ENCODE assay signal across 11 mouse cellular contexts in the genomic region with DNA sequence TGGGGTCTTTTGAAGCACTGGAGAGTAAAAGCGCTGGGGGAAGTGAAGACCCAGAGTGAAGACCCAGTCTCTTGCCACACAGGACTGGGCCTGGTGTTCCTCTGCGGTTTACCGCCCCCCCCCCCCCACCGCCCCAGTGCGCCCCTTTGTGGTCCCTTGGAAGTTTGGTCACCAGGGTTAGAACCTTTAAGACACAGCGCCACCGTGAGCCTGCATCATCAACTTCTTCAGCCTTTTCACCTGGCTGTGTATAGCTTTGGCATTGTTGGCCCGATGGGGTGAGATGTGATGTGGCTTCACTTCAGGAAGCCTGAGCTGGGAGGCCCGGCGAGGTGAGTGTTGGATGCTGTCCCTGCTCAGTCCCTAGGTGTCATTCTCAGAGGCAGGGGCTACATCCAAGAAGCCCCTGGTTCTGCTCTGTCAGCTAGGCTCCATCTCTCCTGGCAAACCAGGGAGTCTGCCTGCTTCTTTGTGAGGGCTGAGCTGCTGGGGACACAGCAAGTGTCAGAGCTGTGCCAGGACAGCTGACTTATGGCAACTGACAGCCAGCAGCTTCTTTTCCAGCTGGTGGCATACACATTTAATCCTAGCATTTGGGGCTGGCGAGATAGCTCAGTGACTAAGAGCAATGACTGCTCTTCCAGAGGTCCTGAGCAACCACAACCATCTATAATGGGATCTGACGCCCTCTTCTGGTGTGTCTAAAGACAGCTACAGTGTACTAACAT. TPM values are rescaled to one million over a fixed set of nuclear protein-coding genes. Genes with fewer than 3 reads are reported as not detected.
A peak's percentile ranks its signal among the peaks of the same experiment; 100 is the strongest.
DNase-seq lines count a peak whose midpoint lies in the region; ATAC-seq and TF ChIP-seq lines count a peak whose summit lies in the region.
"Had no signal": no experiment of that assay in that cellular context is flagged by ENCODE, and none has a peak within 500 bp of the region (broad histone marks: within the 10 kb centered on the region; RNA-seq: fewer than 3 reads in every experiment).

No protein-coding gene starts in this region.

- H3K27ac ChIP-seq in kidney, adult 2 months (ENCODE audit: insufficient read depth, low read depth, low read length) = no peak overlapping the region
- no peak overlapping the region for H3K27ac ChIP-seq in thymus, adult 2 months (ENCODE audit: control insufficient read depth, insufficient read depth, low read length)
- H3K27ac ChIP-seq: midbrain, embryonic 12.5 days had no signal

- peak; percentile 35; the same call in 1 of the 2 replicates for TF ChIP-seq CTCF in kidney, adult 2 months (conservative IDR thresholded peaks at IDR 0.05; ENCODE audit: insufficient read depth, insufficient read length, low read depth, low read length)
- TF ChIP-seq CTCF in thymus, adult 2 months (IDR thresholded peaks at IDR 0.05; ENCODE audit: borderline replicate concordance, control insufficient read depth, extremely low read depth, insufficient read depth, low read length, poor library complexity) = no peak

- H3K27me3 ChIP-seq in kidney, adult 2 months (replicated peaks; ENCODE audit: control insufficient read depth, insufficient read depth, low read length) = no peaks in the 10 kb centered on the region
- H3K27me3 ChIP-seq in thymus, adult 2 months (ENCODE audit: control insufficient read depth, insufficient read depth, low read length) = no peaks in the 10 kb centered on the region
- H3K27me3 ChIP-seq: midbrain, embryonic 12.5 days had no signal

- ATAC-seq in frontal cortex, adult (ENCODE audit: low TSS enrichment) = no peak

- no peaks in the 10 kb centered on the region; the same call in 1 of the 2 replicates for H3K36me3 ChIP-seq in kidney, adult 2 months (ENCODE audit: control insufficient read depth, insufficient read depth, low read length)
- no peaks in the 10 kb centered on the region for H3K36me3 ChIP-seq in thymus, adult 2 months (ENCODE audit: control insufficient read depth, insufficient read depth, low read length)
- H3K36me3 ChIP-seq: midbrain, embryonic 12.5 days had no signal

- H3K4me1 ChIP-seq in kidney, adult 2 months (ENCODE audit: control insufficient read depth, insufficient read depth, low read length) = no peaks in the 10 kb centered on the region
- peaks cover 6% of the 10 kb centered on the region for H3K4me1 ChIP-seq in thymus, adult 2 months (replicated peaks; ENCODE audit: control insufficient read depth, insufficient read depth, low read length)

- H3K4me3 ChIP-seq in kidney, adult 2 months (ENCODE audit: insufficient read depth, low read depth, low read length) = no peak overlapping the region
- no peak overlapping the region for H3K4me3 ChIP-seq in thymus, adult 2 months (ENCODE audit: control insufficient read depth, insufficient read depth, low read length)
- H3K4me3 ChIP-seq: midbrain, embryonic 12.5 days had no signal

- DNase-seq in kidney, adult 2 months = no peak
- DNase-seq in kidney, postnatal 4 days = no peak
- peak; percentile 44 for DNase-seq in thymus, adult 2 months
- no peak for DNase-seq in thymus, adult 18-20 months
- peak; percentile 35 for DNase-seq in lung, postnatal 36 days
- no peak for DNase-seq in urinary bladder, postnatal 4 days (ENCODE audit: low spot score in 2 of 2)
- DNase-seq: adrenal gland, postnatal 25 days; gastrocnemius, postnatal 10 days; kidney, adult 11 months had no signal

- TF ChIP-seq POLR2A in kidney, adult 2 months (IDR thresholded peaks at IDR 0.05; ENCODE audit: low read depth, low read length) = no peak
- TF ChIP-seq POLR2A in thymus, adult 2 months (IDR thresholded peaks at IDR 0.05; ENCODE audit: control insufficient read depth, extremely low read depth, insufficient read depth, low read length, poor library complexity) = no peak

- 43% methylated on average over 12 of the region's 12 CpGs for WGBS in kidney, adult 2 months
- WGBS in thymus, adult 2 months = 14% methylated on average over 12 of the region's 12 CpGs

RNA-seq across cellular contexts. Expression of gene Fxyd3, which starts 18.4 kb away (rescaled TPM):
- 4.8 and 5.1 TPM in 2 replicates for polyA plus RNA-seq in kidney, adult 2 months (2012; rRNA removed)
- polyA plus RNA-seq in thymus, adult 2 months (2012; rRNA removed) = 23.5 and 34.7 TPM in 2 replicates

RNA-seq across cellular contexts. Expression of gene Hpn, which starts 20.2 kb away (rescaled TPM):
- 626 and 739 TPM in 2 replicates for polyA plus RNA-seq in kidney, adult 2 months (2012; rRNA removed)
- 7.0 and 8.2 TPM in 2 replicates for polyA plus RNA-seq in thymus, adult 2 months (2012; rRNA removed)

RNA-seq across cellular contexts. Expression of gene Scn1b, which starts 31.9 kb away (rescaled TPM):
- 25.1 and 27.9 TPM in 2 replicates for polyA plus RNA-seq in kidney, adult 2 months (2012; rRNA removed)
- polyA plus RNA-seq in thymus, adult 2 months (2012; rRNA removed) = 18.7 and 21.2 TPM in 2 replicates

RNA-seq across cellular contexts. Expression of gene Lgi4, which starts 35.8 kb away (rescaled TPM):
- 0.99 and 2.2 TPM in 2 replicates for polyA plus RNA-seq in kidney, adult 2 months (2012; rRNA removed)
- 1.1 and 1.8 TPM in 2 replicates for polyA plus RNA-seq in thymus, adult 2 months (2012; rRNA removed)

RNA-seq across cellular contexts. Expression of gene Fxyd1, which starts 37.9 kb away (rescaled TPM):
- polyA plus RNA-seq in kidney, adult 2 months (2012; rRNA removed) = 107 and 119 TPM in 2 replicates
- polyA plus RNA-seq in thymus, adult 2 months (2012; rRNA removed) = 46.4 and 107 TPM in 2 replicates

Comparison
In these comparisons a context has a peak if more than half of its experiments do, and no peak if none do; other contexts are left out.
1. DNase-seq: peak in thymus, adult 2 months (single experiment) and lung, postnatal 36 days (single experiment); none in kidney, adult 2 months (single experiment), kidney, postnatal 4 days (0 of 2), thymus, adult 18-20 months (0 of 2) and urinary bladder, postnatal 4 days (0 of 2).
2. RNA of gene Hpn, which starts 20.2 kb away (polyA plus RNA-seq): 626 to 739 TPM in kidney, adult 2 months; 7.0 to 8.2 TPM in thymus, adult 2 months; every median in the first group is over 10 times any median in the second.